In genomic region chr9:7765236-7765635, GRCm38 (mm10) we compare ENCODE assay signal across 8 mouse cellular contexts. TPM values are rescaled to one million over a fixed set of nuclear protein-coding genes. Genes with fewer than 3 reads are reported as not detected.
DNase-seq lines count a peak whose midpoint lies in the region; ATAC-seq and TF ChIP-seq lines count a peak whose summit lies in the region.

No protein-coding gene starts in this region.

- no peak for TF ChIP-seq CTCF in kidney, postnatal 0 days (IDR thresholded peaks at IDR 0.05; ENCODE audit: low read depth)

- peak overlapping the region; percentile 65; the same call in 1 of the 2 replicates for H3K4me3 ChIP-seq in kidney, postnatal 0 days (replicated peaks; ENCODE audit: low read depth, low read length)
- H3K4me3 ChIP-seq in embryonic facial prominence, embryonic 13.5 days, result peak overlapping the region; percentile 75
- peak overlapping the region; percentile 65 for H3K4me3 ChIP-seq in intestine, embryonic 15.5 days (replicated peaks)
- H3K4me3 ChIP-seq in myocyte, result peak overlapping the region; percentile 57

- no peak overlapping the region for H3K27ac ChIP-seq in kidney, postnatal 0 days
- peak overlapping the region; percentile 16; the same call in 1 of the 2 replicates for H3K27ac ChIP-seq in embryonic facial prominence, embryonic 13.5 days
- H3K27ac ChIP-seq in intestine, embryonic 15.5 days, result no peak overlapping the region

- ATAC-seq in kidney, postnatal 0 days (replicated peaks; ENCODE audit: low FRiP score, low read depth), result no peak
- ATAC-seq in embryonic facial prominence, embryonic 13.5 days (ENCODE audit: insufficient number of reproducible peaks, insufficient read depth, low FRiP score, low TSS enrichment, low read depth), result no peak
- ATAC-seq in intestine, embryonic 15.5 days, result no peak

- no peaks in the 10 kb centered on the region for H3K9me3 ChIP-seq in kidney, postnatal 0 days (replicated peaks; ENCODE audit: low read length)
- no peaks in the 10 kb centered on the region for H3K9me3 ChIP-seq in embryonic facial prominence, embryonic 13.5 days
- no peaks in the 10 kb centered on the region for H3K9me3 ChIP-seq in intestine, embryonic 15.5 days

- no peaks in the 10 kb centered on the region for H3K36me3 ChIP-seq in kidney, postnatal 0 days (ENCODE audit: insufficient read depth, low read length)
- peaks cover 14% of the 10 kb centered on the region for H3K36me3 ChIP-seq in embryonic facial prominence, embryonic 13.5 days
- H3K36me3 ChIP-seq in intestine, embryonic 15.5 days, result no peaks in the 10 kb centered on the region
- H3K36me3 ChIP-seq in myocyte (ENCODE audit: control insufficient read depth, insufficient read depth), result peaks cover 17% of the 10 kb centered on the region

- 0 out of 2 replicates have a peak, but pooled peaks cover 4% of the 10 kb centered on the region for H3K4me1 ChIP-seq in kidney, postnatal 0 days (replicated peaks; ENCODE audit: insufficient read depth, low read length)
- H3K4me1 ChIP-seq in embryonic facial prominence, embryonic 13.5 days, result peaks cover 23% of the 10 kb centered on the region
- no peaks in the 10 kb centered on the region; the same call in 1 of the 2 replicates for H3K4me1 ChIP-seq in intestine, embryonic 15.5 days (replicated peaks)

- H3K27me3 ChIP-seq in kidney, postnatal 0 days (ENCODE audit: insufficient read depth, low read length), result no peaks in the 10 kb centered on the region
- H3K27me3 ChIP-seq in embryonic facial prominence, embryonic 13.5 days, result peaks cover 12% of the 10 kb centered on the region
- H3K27me3 ChIP-seq in intestine, embryonic 15.5 days (replicated peaks), result no peaks in the 10 kb centered on the region
- no peaks in the 10 kb centered on the region for H3K27me3 ChIP-seq in myocyte (ENCODE audit: control insufficient read depth, insufficient read depth, insufficient read length)

- peak overlapping the region; percentile 60 for H3K4me2 ChIP-seq in kidney, postnatal 0 days (ENCODE audit: low read length)
- peak overlapping the region; percentile 75 for H3K4me2 ChIP-seq in embryonic facial prominence, embryonic 13.5 days
- H3K4me2 ChIP-seq in intestine, embryonic 15.5 days (replicated peaks), result peak overlapping the region; percentile 57
- H3K4me2 ChIP-seq in myocyte (ENCODE audit: low read depth), result peak overlapping the region; percentile 85

- TF ChIP-seq POLR2A in myocyte (IDR thresholded peaks at IDR 0.05; ENCODE audit: insufficient read length, low read depth), result no peak

- H3K79me2 ChIP-seq in myocyte (ENCODE audit: control insufficient read depth, insufficient read depth), result peaks cover 35% of the 10 kb centered on the region

- peak overlapping the region; percentile 70; the same call in 1 of the 2 replicates for H3K9ac ChIP-seq in kidney, postnatal 0 days (ENCODE audit: low read depth, low read length)
- H3K9ac ChIP-seq in embryonic facial prominence, embryonic 13.5 days, result 0 out of 2 replicates have a peak overlapping the region, but pooled peaks have one; percentile 3
- H3K9ac ChIP-seq in intestine, embryonic 15.5 days, result no peak overlapping the region

- H3ac ChIP-seq in myocyte (ENCODE audit: control insufficient read depth, insufficient read length), result no peak overlapping the region

- WGBS in kidney, postnatal 0 days, result 50% methylated on average over 3 of the region's 3 CpGs
- whole genome bisulfite sequencing in embryonic facial prominence, embryonic 13.5 days, result 47% methylated on average over 3 of the region's 3 CpGs
- 26% methylated on average over 3 of the region's 3 CpGs for WGBS in intestine, embryonic 15.5 days

- no peak for DNase-seq in kidney, postnatal 0 days (ENCODE audit: low spot score)
- no peak for DNase-seq in kidney, postnatal 25 days
- no peak for DNase-seq in kidney, adult 8-10 months
- DNase-seq in thymus, adult 18-20 months, result no peak
- no peak for DNase-seq in gastrocnemius, postnatal 10 days

TF ChIP-seq in myocyte, 11 proteins besides CTCF, POLR2A, EP300 and RAD21:
- TF ChIP-seq REST (IDR thresholded peaks at IDR 0.05; ENCODE audit: insufficient read depth, insufficient read length) (no peak), TCF3 (IDR thresholded peaks at IDR 0.05; ENCODE audit: insufficient read length, low read depth) (no peak), MYOG (IDR thresholded peaks at IDR 0.05; ENCODE audit: control insufficient read depth in 1 of 3, insufficient read depth in 1 of 3, insufficient read length in 2 of 3, low read depth in 2 of 3) (no peak), SRF (IDR thresholded peaks at IDR 0.05; ENCODE audit: control insufficient read depth, insufficient read length, low read depth) (no peak), MYOD1 (IDR thresholded peaks at IDR 0.05; ENCODE audit: control insufficient read depth in 1 of 3, insufficient read length in 2 of 3, low read depth in 2 of 3) (no peak), MAX (IDR thresholded peaks at IDR 0.05; ENCODE audit: low read depth) (no peak), TCF12 (IDR thresholded peaks at IDR 0.05; ENCODE audit: insufficient read depth, poor library complexity, severe bottlenecking) (no peak)

RNA-seq across cellular contexts. Expression of gene Tmem123, which starts 1.4 kb away (rescaled TPM):
- polyA plus RNA-seq in kidney, postnatal 0 days (2015; fragmentation: Nextera tagmentation; extraction: Ambion mirVana), result 96.1 and 101 TPM in 2 replicates
- 75.1 and 78.1 TPM in 2 replicates for polyA plus RNA-seq in embryonic facial prominence, embryonic 13.5 days (2015; fragmentation: Nextera tagmentation; extraction: Ambion mirVana)
- 68.8 and 78.8 TPM in 2 replicates for polyA plus RNA-seq in intestine, embryonic 15.5 days (2015; fragmentation: Nextera tagmentation; extraction: Ambion mirVana)
- 60.9 TPM for polyA plus RNA-seq in myocyte (2012; fragmentation: generic; extraction: Trizol)
- 10 to 100 TPM; 33.9 to 37.0 TPM for total RNA-seq in gastrocnemius, postnatal 10 days (2021)
